Mouse (Mus musculus) liver, postnatal 0 days (tissue): ENCODE results near the gene Psmg3. TPM values are rescaled to one million over a fixed set of nuclear protein-coding genes. Genes with fewer than 3 reads are reported as not detected.

Experiments
- ATAC-seq: fragments of 200-750 bp; cut with Nextera tagmentation; 2 replicates; pipeline ENCODE4 v1.8.0; 2017; ENCODE audit warnings: mild to moderate bottlenecking, moderate library complexity
- DNase-seq: peaks from one replicate; pipeline ENCODE4 v3.0.0-alpha.2; 2016
- H3K27ac ChIP-seq: fragments of 300-500 bp; sonication (generic); 2 replicates; pipeline ENCODE4 v1.5.1; 2014; ENCODE audit warnings: antibody characterized with exemption, moderate library complexity, mild to moderate bottlenecking, low read depth
- H3K27me3 ChIP-seq: fragments of 300-500 bp; sonication (generic); 2 replicates; pipeline ENCODE4 v1.6.1; 2014; ENCODE audit warnings: low read length, control low read depth, mixed read lengths; ENCODE audit not compliant: insufficient read depth
- H3K36me3 ChIP-seq: fragments of 300-500 bp; sonication (generic); replicated peaks from 2 replicates; pipeline ENCODE4 v1.6.1; 2014; ENCODE audit warnings: mild to moderate bottlenecking, control low read depth, low read length, moderate library complexity, mixed read lengths; ENCODE audit not compliant: insufficient read depth
- H3K4me1 ChIP-seq: fragments of 300-500 bp; sonication (generic); 2 replicates; pipeline ENCODE4 v1.6.1; 2014; ENCODE audit warnings: antibody characterized with exemption, mild to moderate bottlenecking, control low read depth; ENCODE audit not compliant: insufficient read depth
- H3K4me2 ChIP-seq: fragments of 300-500 bp; sonication (generic); 2 replicates; pipeline ENCODE4 v1.6.1; 2014; ENCODE audit warnings: low read depth, mild to moderate bottlenecking, low read length, moderate library complexity, mixed read lengths
- H3K4me3 ChIP-seq: fragments of 300-500 bp; sonication (generic); 2 replicates; pipeline ENCODE4 v1.5.1; 2014; ENCODE audit warnings: low read depth, low read length
- H3K9ac ChIP-seq: fragments of 300-500 bp; sonication (generic); replicated peaks from 2 replicates; pipeline ENCODE4 v1.6.1; 2014; ENCODE audit warnings: mild to moderate bottlenecking, moderate library complexity
- H3K9me3 ChIP-seq: fragments of 300-500 bp; sonication (generic); 2 replicates; pipeline ENCODE4 v1.6.1; 2016; ENCODE audit warnings: mild to moderate bottlenecking, control low read depth, low read length, mixed read lengths
- CTCF ChIP-seq: sonication (generic); IDR thresholded peaks from 2 replicates; pipeline ENCODE4 v1.5.1; 2016; ENCODE audit warnings: antibody characterized with exemption, low read depth
- EP300 ChIP-seq: IDR thresholded peaks from 2 replicates; pipeline ENCODE4 v1.6.1; 2016; ENCODE audit warnings: antibody characterized with exemption, low read depth, mild to moderate bottlenecking
- WGBS: fragments of 180-500 bp; shearing (Covaris S2); extraction: QIAGEN DNeasy Blood & Tissue Kit; methylation state at CpG from one replicate; pipeline ENCODE4 v1.1.7; 2014; ENCODE audit not compliant: insufficient replicate concordance; 5-methylcytosine and 5-hydroxymethylcytosine counted together
- polyA plus RNA-seq: library from polyadenylated mRNA; unstranded; fragments of >200 nt; fragmentation: Nextera tagmentation; extraction: Ambion mirVana; gene quantifications from 2 replicates; pipeline ENCODE4 v1.2.1, GENCODE M21; 2015

The Psmg3 gene
- 28.8 and 29.1 TPM in 2 replicates for polyA plus RNA-seq

- peak; percentile 90 for ATAC-seq
- WGBS: under 1% methylated on average over 43 of the region's 43 CpGs
- Histone ChIP-seq H3K36me3 (peaks cover 24% of the 10 kb centered on the region), H3K9me3 (no peaks in the 10 kb centered on the region), H3K4me2 (peak within 1 kb of the TSS; percentile 95), H3K27me3 (no peaks in the 10 kb centered on the region), H3K4me1 (peaks cover 10% of the 10 kb centered on the region), H3K27ac (peak within 1 kb of the TSS; percentile 77), H3K4me3 (peak within 1 kb of the TSS; percentile 90), H3K9ac (peak within 1 kb of the TSS; percentile 82)
- 0 out of 2 replicates have a peak, but pooled peaks have one; percentile 14 for TF ChIP-seq CTCF
- TF ChIP-seq EP300: no peak
- peak; percentile 92 for DNase-seq
These were observed at the start of gene Psmg3, which contains the start of gene Gm26938 for GRCm38 (mm10) chr5:139826357-139827055. Gene Psmg3, minus strand, starts transcription at chr5:139826885. Gene Gm26938, minus strand, starts transcription at chr5:139826407.

GRCm38 (mm10) chr5:139871526-139871925 lies 44.8 kb upstream of the Psmg3 start:
- Histone ChIP-seq H3K4me1 (no peaks in the 10 kb centered on the region), H3K9me3 (no peaks in the 10 kb centered on the region), H3K4me2 (no peak overlapping the region), H3K27ac (no peak overlapping the region), H3K27me3 (no peaks in the 10 kb centered on the region), H3K4me3 (no peak overlapping the region), H3K36me3 (no peaks in the 10 kb centered on the region), H3K9ac (no peak overlapping the region)
- ATAC-seq (no peak), DNase-seq (no peak)
- TF ChIP-seq CTCF (no peak), EP300 (no peak)
- WGBS: 65% methylated on average over 1 of the region's 1 CpGs

GRCm38 (mm10) chr5:139870886-139871285 lies 44.2 kb upstream of the Psmg3 start:
- no peaks in the 10 kb centered on the region for H3K36me3 ChIP-seq
- DNase-seq: no peak
- no peak for TF ChIP-seq EP300
- TF ChIP-seq CTCF: no peak

GRCm38 (mm10) chr5:139862759-139863158 lies 36.1 kb upstream of the Psmg3 start:
- Histone ChIP-seq H3K4me1 (no peaks in the 10 kb centered on the region), H3K4me2 (no peak overlapping the region), H3K36me3 (no peaks in the 10 kb centered on the region), H3K27ac (no peak overlapping the region), H3K4me3 (no peak overlapping the region), H3K9me3 (no peaks in the 10 kb centered on the region), H3K27me3 (no peaks in the 10 kb centered on the region), H3K9ac (no peak overlapping the region)
- TF ChIP-seq EP300 (no peak), CTCF (no peak)
- DNase-seq: peak; percentile 27
- ATAC-seq: no peak
- 32% methylated on average over 4 of the region's 4 CpGs for WGBS

More at GRCm38 (mm10) chr5:139870886-139871285, 44.2 kb upstream of the Psmg3 start:
- Histone ChIP-seq H3K27me3 (no peaks in the 10 kb centered on the region), H3K4me1 (no peaks in the 10 kb centered on the region), H3K9ac (no peak overlapping the region), H3K4me2 (no peak overlapping the region), H3K27ac (no peak overlapping the region), H3K9me3 (no peaks in the 10 kb centered on the region), H3K4me3 (no peak overlapping the region)
- WGBS: 22% methylated on average over 4 of the region's 4 CpGs
- no peak for ATAC-seq

- TF ChIP-seq EP300 (no peak), CTCF (no peak)
- no peak for ATAC-seq
- WGBS: 54% methylated on average over 15 of the region's 15 CpGs
These were observed 33.8 kb upstream of the Psmg3 start for GRCm38 (mm10) chr5:139860328-139861104.

More at GRCm38 (mm10) chr5:139860328-139861104, 33.8 kb upstream of the Psmg3 start:
- H3K36me3 ChIP-seq: no peaks in the 10 kb centered on the region
- H3K4me2 ChIP-seq: no peak overlapping the region
- no peaks in the 10 kb centered on the region for H3K4me1 ChIP-seq
- no peaks in the 10 kb centered on the region for H3K27me3 ChIP-seq
- DNase-seq: no peak
- H3K4me3 ChIP-seq: no peak overlapping the region
- no peaks in the 10 kb centered on the region for H3K9me3 ChIP-seq
- no peak overlapping the region for H3K9ac ChIP-seq
- H3K27ac ChIP-seq: no peak overlapping the region
